Mouse (Mus musculus): ENCODE measurements around the gene Ppan. TPM values are rescaled to one million over a fixed set of nuclear protein-coding genes. Genes with fewer than 3 reads are reported as not detected.

Ppan gene
- total and polyA plus RNA-seq, 2 experiments from 2014 or later: 16.9 to 17.4 TPM

DNA sequence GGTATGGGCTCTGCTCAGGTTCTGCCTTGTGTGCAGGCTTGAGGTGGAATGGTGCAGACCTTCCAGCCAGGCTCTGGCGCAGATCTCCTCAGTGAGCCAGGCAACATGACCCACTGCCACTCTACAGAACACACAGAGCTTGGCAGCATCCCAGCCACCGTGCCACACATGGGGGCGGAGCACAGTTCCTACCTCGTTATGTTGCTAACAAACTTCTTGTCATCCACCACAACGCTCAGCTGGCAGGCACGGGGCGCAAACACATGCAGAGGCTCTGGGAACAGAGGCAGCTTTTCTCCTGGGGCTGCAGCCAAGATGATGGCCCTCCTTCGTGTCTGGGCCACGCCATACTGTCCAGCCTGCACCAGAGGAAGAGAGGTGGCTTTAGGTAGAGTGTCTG lies 22.0 kb downstream of the Ppan start:
- TF ChIP-seq CTCF (IDR thresholded peaks at IDR 0.05; ENCODE audit: low read depth) (no peak), EP300 (IDR thresholded peaks at IDR 0.05; ENCODE audit: low read depth) (no peak)
- no peak overlapping the region for H3K4me3 ChIP-seq (ENCODE audit: low read depth, low read length)
- no peaks in the 10 kb centered on the region for H3K27me3 ChIP-seq (ENCODE audit: control insufficient read depth, insufficient read depth, low read length)
- WGBS: 78% methylated on average over 9 of the region's 9 CpGs
- H3K9ac ChIP-seq (replicated peaks; ENCODE audit: low read depth, low read length): no peak overlapping the region
- no peaks in the 10 kb centered on the region for H3K4me1 ChIP-seq (ENCODE audit: control insufficient read depth, insufficient read depth)
- DNase-seq (ENCODE audit: low spot score) (no peak), ATAC-seq (ENCODE audit: insufficient read depth, low read depth) (no peak)
- H3K9me3 ChIP-seq (replicated peaks; ENCODE audit: control insufficient read depth, low read length): no peaks in the 10 kb centered on the region
- no peak overlapping the region for H3K4me2 ChIP-seq (ENCODE audit: low read depth, low read length)
- H3K36me3 ChIP-seq (replicated peaks; ENCODE audit: control insufficient read depth, insufficient read depth, low read length): peaks cover 100% of the 10 kb centered on the region
- H3K27ac ChIP-seq (ENCODE audit: low read depth): no peak overlapping the region

DNA sequence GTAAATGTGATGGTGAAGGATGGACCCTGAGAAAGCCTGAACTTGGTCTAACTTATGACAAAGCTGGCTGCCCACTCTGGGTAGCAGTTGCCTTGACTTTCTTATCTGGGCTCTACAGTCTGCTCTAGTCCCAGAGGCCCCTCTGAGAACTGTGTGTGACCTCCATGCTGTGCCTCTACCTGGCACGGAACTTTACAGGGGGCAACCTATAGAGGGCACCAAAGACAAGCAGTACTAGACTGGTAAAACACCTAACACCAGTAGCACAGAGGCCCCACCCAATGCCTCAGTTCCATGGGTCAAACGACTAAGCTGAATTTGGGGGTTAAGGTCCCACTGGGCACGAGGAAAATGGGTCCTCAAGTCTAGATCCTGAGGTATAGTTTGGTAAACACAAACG lies 28.2 kb downstream of the Ppan start:
- Histone ChIP-seq H3K27me3 (ENCODE audit: control insufficient read depth, insufficient read depth, low read length) (no peaks in the 10 kb centered on the region), H3K36me3 (replicated peaks; ENCODE audit: control insufficient read depth, insufficient read depth, low read length) (peaks cover 97% of the 10 kb centered on the region), H3K9me3 (replicated peaks; ENCODE audit: control insufficient read depth, low read length) (no peaks in the 10 kb centered on the region), H3K4me2 (ENCODE audit: low read depth, low read length) (no peak overlapping the region), H3K9ac (replicated peaks; ENCODE audit: low read depth, low read length) (no peak overlapping the region), H3K4me1 (ENCODE audit: control insufficient read depth, insufficient read depth) (no peaks in the 10 kb centered on the region), H3K4me3 (ENCODE audit: low read depth, low read length) (no peak overlapping the region), H3K27ac (ENCODE audit: low read depth) (no peak overlapping the region)
- 74% methylated on average over 4 of the region's 4 CpGs for WGBS
- no peak for DNase-seq (ENCODE audit: low spot score)
- TF ChIP-seq EP300 (IDR thresholded peaks at IDR 0.05; ENCODE audit: low read depth) (no peak), CTCF (IDR thresholded peaks at IDR 0.05; ENCODE audit: low read depth) (peak; percentile 34; the same call in 1 of the 2 replicates)
- ATAC-seq (ENCODE audit: insufficient read depth, low read depth): no peak

DNA sequence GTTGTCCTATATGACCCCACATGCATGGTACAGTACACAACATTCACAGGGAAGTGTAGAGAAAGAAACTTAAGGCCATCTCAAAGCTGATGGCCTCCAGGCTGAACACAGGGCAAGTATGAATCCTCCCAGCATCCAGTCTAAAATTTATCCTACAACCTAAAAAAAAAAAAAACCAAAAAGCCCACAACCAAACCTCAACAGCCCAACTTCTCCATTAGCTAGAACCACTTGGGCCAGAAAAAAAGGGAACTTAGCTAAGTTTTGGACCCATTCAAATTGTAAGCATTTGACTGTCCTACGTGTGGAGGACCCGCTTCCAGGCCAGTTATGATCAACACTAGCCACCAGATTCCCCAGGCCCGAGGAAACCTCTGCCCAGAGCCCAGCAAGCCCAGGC lies 35.3 kb downstream of the Ppan start:
- Histone ChIP-seq H3K9me3 (replicated peaks; ENCODE audit: control insufficient read depth, low read length) (no peaks in the 10 kb centered on the region), H3K36me3 (replicated peaks; ENCODE audit: control insufficient read depth, insufficient read depth, low read length) (peaks cover 97% of the 10 kb centered on the region), H3K4me3 (ENCODE audit: low read depth, low read length) (no peak overlapping the region), H3K4me1 (ENCODE audit: control insufficient read depth, insufficient read depth) (no peaks in the 10 kb centered on the region), H3K27me3 (ENCODE audit: control insufficient read depth, insufficient read depth, low read length) (no peaks in the 10 kb centered on the region), H3K9ac (replicated peaks; ENCODE audit: low read depth, low read length) (no peak overlapping the region), H3K27ac (ENCODE audit: low read depth) (no peak overlapping the region), H3K4me2 (ENCODE audit: low read depth, low read length) (no peak overlapping the region)
- 95% methylated on average over 3 of the region's 3 CpGs for WGBS
- DNase-seq (ENCODE audit: low spot score) (no peak), ATAC-seq (ENCODE audit: insufficient read depth, low read depth) (no peak)
- TF ChIP-seq CTCF (IDR thresholded peaks at IDR 0.05; ENCODE audit: low read depth) (no peak), EP300 (IDR thresholded peaks at IDR 0.05; ENCODE audit: low read depth) (no peak)

Small RNA genes lying within 50 kb of the gene (microRNA-seq; reads per million reads assigned to microRNA genes)
- gene Mir7081: not detected

Other genes starting within 250 kb of the Ppan start
- 223 and 238 TPM in 2 replicates for gene Ubl5, start 245.3 kb upstream of the Ppan start, total RNA-seq (2014; rRNA removed; ENCODE audit: low replicate concordance)
- gene Ubl5, start 245.3 kb upstream of the Ppan start, polyA plus RNA-seq (2015; fragmentation: Nextera tagmentation; extraction: Ambion mirVana): 389 and 407 TPM in 2 replicates
- gene Fbxl12, start 243.4 kb upstream of the Ppan start, total RNA-seq (2014; rRNA removed; ENCODE audit: low replicate concordance): 15.6 and 20.8 TPM in 2 replicates
- gene Fbxl12, start 243.4 kb upstream of the Ppan start, polyA plus RNA-seq (2015; fragmentation: Nextera tagmentation; extraction: Ambion mirVana): 12.7 and 13.0 TPM in 2 replicates
- gene Pin1, start 236.1 kb upstream of the Ppan start, total RNA-seq (2014; rRNA removed; ENCODE audit: low replicate concordance): 26.9 and 30.7 TPM in 2 replicates
- gene Pin1, start 236.1 kb upstream of the Ppan start, polyA plus RNA-seq (2015; fragmentation: Nextera tagmentation; extraction: Ambion mirVana): 40.2 and 40.7 TPM in 2 replicates
- 3.1 TPM in 1 of 2 replicates, not detected in the other for gene Olfm2, start 141.8 kb upstream of the Ppan start, total RNA-seq (2014; rRNA removed; ENCODE audit: low replicate concordance)
- 0.20 and 0.34 TPM in 2 replicates for gene Olfm2, start 141.8 kb upstream of the Ppan start, polyA plus RNA-seq (2015; fragmentation: Nextera tagmentation; extraction: Ambion mirVana)
- gene Col5a3, start 73.1 kb upstream of the Ppan start, total RNA-seq (2014; rRNA removed; ENCODE audit: low replicate concordance): 4.6 and 8.8 TPM in 2 replicates
- 1.4 and 1.6 TPM in 2 replicates for gene Col5a3, start 73.1 kb upstream of the Ppan start, polyA plus RNA-seq (2015; fragmentation: Nextera tagmentation; extraction: Ambion mirVana)
- not detected in 2 replicates for gene Rdh8, start 69.7 kb upstream of the Ppan start, total RNA-seq (2014; rRNA removed; ENCODE audit: low replicate concordance)
- gene Rdh8, start 69.7 kb upstream of the Ppan start, polyA plus RNA-seq (2015; fragmentation: Nextera tagmentation; extraction: Ambion mirVana): not detected in 2 replicates
- gene A230050P20Rik, start 19.5 kb upstream of the Ppan start, total RNA-seq (2014; rRNA removed; ENCODE audit: low replicate concordance): 4.0 and 6.8 TPM in 2 replicates
- 4.9 and 5.3 TPM in 2 replicates for gene A230050P20Rik, start 19.5 kb upstream of the Ppan start, polyA plus RNA-seq (2015; fragmentation: Nextera tagmentation; extraction: Ambion mirVana)
- gene Angptl6, start 8.4 kb upstream of the Ppan start, total RNA-seq (2014; rRNA removed; ENCODE audit: low replicate concordance): 0.43 TPM in 1 of 2 replicates, not detected in the other
- gene Angptl6, start 8.4 kb upstream of the Ppan start, polyA plus RNA-seq (2015; fragmentation: Nextera tagmentation; extraction: Ambion mirVana): 2.0 and 2.3 TPM in 2 replicates
- gene Eif3g, start 10.4 kb downstream of the Ppan start, total RNA-seq (2014; rRNA removed; ENCODE audit: low replicate concordance): 74.5 and 86.8 TPM in 2 replicates
- 161 and 172 TPM in 2 replicates for gene Eif3g, start 10.4 kb downstream of the Ppan start, polyA plus RNA-seq (2015; fragmentation: Nextera tagmentation; extraction: Ambion mirVana)
- 27.4 and 56.9 TPM in 2 replicates for gene Dnmt1, start 71.7 kb downstream of the Ppan start, total RNA-seq (2014; rRNA removed; ENCODE audit: low replicate concordance)
- gene Dnmt1, start 71.7 kb downstream of the Ppan start, polyA plus RNA-seq (2015; fragmentation: Nextera tagmentation; extraction: Ambion mirVana): 15.4 and 16.1 TPM in 2 replicates
- 6.9 and 7.4 TPM in 2 replicates for gene S1pr2, start 88.6 kb downstream of the Ppan start, total RNA-seq (2014; rRNA removed; ENCODE audit: low replicate concordance)
- gene S1pr2, start 88.6 kb downstream of the Ppan start, polyA plus RNA-seq (2015; fragmentation: Nextera tagmentation; extraction: Ambion mirVana): 8.5 and 8.6 TPM in 2 replicates
- 239 and 285 TPM in 2 replicates for gene Mrpl4, start 114.6 kb downstream of the Ppan start, total RNA-seq (2014; rRNA removed; ENCODE audit: low replicate concordance)
- gene Mrpl4, start 114.6 kb downstream of the Ppan start, polyA plus RNA-seq (2015; fragmentation: Nextera tagmentation; extraction: Ambion mirVana): 193 and 195 TPM in 2 replicates
- gene Icam1, start 127.8 kb downstream of the Ppan start, total RNA-seq (2014; rRNA removed; ENCODE audit: low replicate concordance): 16.2 and 19.1 TPM in 2 replicates
- 9.0 and 10.6 TPM in 2 replicates for gene Icam1, start 127.8 kb downstream of the Ppan start, polyA plus RNA-seq (2015; fragmentation: Nextera tagmentation; extraction: Ambion mirVana)
- gene Icam4, start 141.2 kb downstream of the Ppan start, total RNA-seq (2014; rRNA removed; ENCODE audit: low replicate concordance): 2.4 TPM in 1 of 2 replicates, not detected in the other
- 1.3 and 1.6 TPM in 2 replicates for gene Icam4, start 141.2 kb downstream of the Ppan start, polyA plus RNA-seq (2015; fragmentation: Nextera tagmentation; extraction: Ambion mirVana)
- gene Icam5, start 143.9 kb downstream of the Ppan start, total RNA-seq (2014; rRNA removed; ENCODE audit: low replicate concordance): not detected in 2 replicates
- gene Icam5, start 143.9 kb downstream of the Ppan start, polyA plus RNA-seq (2015; fragmentation: Nextera tagmentation; extraction: Ambion mirVana): 0.04 TPM in 1 of 2 replicates, not detected in the other
- not detected in 2 replicates for gene Zglp1, start 178.9 kb downstream of the Ppan start, total RNA-seq (2014; rRNA removed; ENCODE audit: low replicate concordance)
- gene Zglp1, start 178.9 kb downstream of the Ppan start, polyA plus RNA-seq (2015; fragmentation: Nextera tagmentation; extraction: Ambion mirVana): 0.30 TPM in 1 of 2 replicates, not detected in the other
- gene Gm49373, start 184.9 kb downstream of the Ppan start, total RNA-seq (2014; rRNA removed; ENCODE audit: low replicate concordance): 0.23 TPM in 1 of 2 replicates, not detected in the other
- 0.12 and 0.18 TPM in 2 replicates for gene Gm49373, start 184.9 kb downstream of the Ppan start, polyA plus RNA-seq (2015; fragmentation: Nextera tagmentation; extraction: Ambion mirVana)
- 63.8 and 79.5 TPM in 2 replicates for gene Fdx1l, start 185.4 kb downstream of the Ppan start, total RNA-seq (2014; rRNA removed; ENCODE audit: low replicate concordance)
- 51.1 and 51.6 TPM in 2 replicates for gene Fdx1l, start 185.4 kb downstream of the Ppan start, polyA plus RNA-seq (2015; fragmentation: Nextera tagmentation; extraction: Ambion mirVana)
- gene Gm38431, start 203.8 kb downstream of the Ppan start, total RNA-seq (2014; rRNA removed; ENCODE audit: low replicate concordance): 0.66 and 1.6 TPM in 2 replicates
- gene Gm38431, start 203.8 kb downstream of the Ppan start, polyA plus RNA-seq (2015; fragmentation: Nextera tagmentation; extraction: Ambion mirVana): 0.34 TPM in 2 replicates
- gene Raver1, start 203.8 kb downstream of the Ppan start, total RNA-seq (2014; rRNA removed; ENCODE audit: low replicate concordance): 40.8 and 48.3 TPM in 2 replicates
- gene Raver1, start 203.8 kb downstream of the Ppan start, polyA plus RNA-seq (2015; fragmentation: Nextera tagmentation; extraction: Ambion mirVana): 15.5 and 15.9 TPM in 2 replicates
- gene Tyk2, start 243.1 kb downstream of the Ppan start, total RNA-seq (2014; rRNA removed; ENCODE audit: low replicate concordance): 16.7 and 17.9 TPM in 2 replicates
- gene Tyk2, start 243.1 kb downstream of the Ppan start, polyA plus RNA-seq (2015; fragmentation: Nextera tagmentation; extraction: Ambion mirVana): 7.7 and 8.3 TPM in 2 replicates